Mouse (Mus musculus) hematopoietic stem cell, adult 5-6 weeks (primary cell): Measurements from ENCODE around the gene Esrrg. TPM values are rescaled to one million over a fixed set of nuclear protein-coding genes. Genes with fewer than 3 reads are reported as not detected.

Source experiments
- ATAC-seq, 2 experiments: fragments of 125-278 bp in 1 of 2; replicated peaks in 1 of 2; 2 replicates each; pipeline ENCODE4 v1.8.0; 2016 to 2017; ENCODE audit warnings: inconsistent platforms in 2 of 2, mild to moderate bottlenecking in 2 of 2, moderate number of reproducible peaks in 2 of 2, low read depth in 1 of 2, moderate TSS enrichment in 1 of 2; ENCODE audit not compliant: low FRiP score in 2 of 2, poor library complexity in 2 of 2, severe bottlenecking in 2 of 2, insufficient read depth in 1 of 2, low TSS enrichment in 1 of 2
- total RNA-seq: library from RNA; stranded (forward); fragments of 172-1452, 232-1000 nt; gene quantifications from 2 replicates; pipeline ENCODE4 v1.2.3, GENCODE M21; 2017

Gene Esrrg
- total RNA-seq, 1 experiment from 2014 or later = 0.30 TPM

GRCm38 (mm10) chr1:187834576-187834975 lies 226.0 kb downstream of the Esrrg start:
- ATAC-seq = no peak

GRCm38 (mm10) chr1:187836384-187836783 lies 227.8 kb downstream of the Esrrg start:
- no peak for ATAC-seq

- no peak for ATAC-seq
These were observed 228.3 kb downstream of the Esrrg start for GRCm38 (mm10) chr1:187836876-187837275.

GRCm38 (mm10) chr1:187841629-187842028 lies 233.0 kb downstream of the Esrrg start:
- no peak for ATAC-seq

GRCm38 (mm10) chr1:187842702-187843101 lies 234.1 kb downstream of the Esrrg start:
- ATAC-seq = no peak

GRCm38 (mm10) chr1:187854148-187854547 lies 245.6 kb downstream of the Esrrg start:
- ATAC-seq = no peak

GRCm38 (mm10) chr1:187862339-187862738 lies 253.7 kb downstream of the Esrrg start:
- ATAC-seq = no peak

- peak; percentile 45 to 92; a peak in 3 of 4 replicates for ATAC-seq
These were observed 259.8 kb downstream of the Esrrg start for GRCm38 (mm10) chr1:187868427-187868826.

- no peak for ATAC-seq
These were observed 263.6 kb downstream of the Esrrg start for GRCm38 (mm10) chr1:187872208-187872607.

- no peak for ATAC-seq
These were observed 264.2 kb downstream of the Esrrg start for GRCm38 (mm10) chr1:187872744-187873143.

- ATAC-seq = no peak
These were observed 265.2 kb downstream of the Esrrg start for GRCm38 (mm10) chr1:187873770-187874169.

GRCm38 (mm10) chr1:187887270-187887669 lies 278.7 kb downstream of the Esrrg start:
- no peak for ATAC-seq

- no peak for ATAC-seq
These were observed 279.6 kb downstream of the Esrrg start for GRCm38 (mm10) chr1:187888142-187888541.

- no peak for ATAC-seq
These were observed 280.5 kb downstream of the Esrrg start for GRCm38 (mm10) chr1:187889096-187889495.

- ATAC-seq = no peak
These were observed 282.7 kb downstream of the Esrrg start for GRCm38 (mm10) chr1:187891262-187891661.

GRCm38 (mm10) chr1:187895459-187895858 lies 286.9 kb downstream of the Esrrg start:
- no peak for ATAC-seq

- ATAC-seq = no peak
These were observed 287.7 kb downstream of the Esrrg start for GRCm38 (mm10) chr1:187896291-187896690.

GRCm38 (mm10) chr1:187896910-187897309 lies 288.3 kb downstream of the Esrrg start:
- ATAC-seq = no peak

GRCm38 (mm10) chr1:187899541-187899940 lies 290.9 kb downstream of the Esrrg start:
- no peak for ATAC-seq

GRCm38 (mm10) chr1:187900756-187901155 lies 292.2 kb downstream of the Esrrg start:
- no peak for ATAC-seq
